Mouse (Mus musculus) stomach, embryonic 14.5 days (tissue): ENCODE measurements around the gene Cbx1. TPM values are rescaled to one million over a fixed set of nuclear protein-coding genes. Genes with fewer than 3 reads are reported as not detected.

Experiments
- ATAC-seq: fragments of 200-750 bp; cut with Nextera tagmentation; 2 replicates; pipeline ENCODE4 v1.8.0; 2017; ENCODE audit warnings: low read depth, moderate TSS enrichment; ENCODE audit not compliant: insufficient number of reproducible peaks, insufficient read depth, low FRiP score
- H3K27ac ChIP-seq: fragments of 300-500 bp; sonication (generic); 2 replicates; pipeline ENCODE4 v1.5.1; 2014; ENCODE audit warnings: mild to moderate bottlenecking, low read length, moderate library complexity, mixed read lengths
- H3K27me3 ChIP-seq: fragments of 300-500 bp; sonication (generic); 2 replicates; pipeline ENCODE4 v1.6.1; 2014; ENCODE audit warnings: low read length, control low read depth, mixed read lengths; ENCODE audit not compliant: control insufficient read depth, insufficient read depth
- H3K36me3 ChIP-seq: fragments of 300-500 bp; sonication (generic); 2 replicates; pipeline ENCODE4 v1.6.1; 2014; ENCODE audit warnings: mild to moderate bottlenecking, control low read depth, low read length, moderate library complexity, mixed read lengths; ENCODE audit not compliant: control insufficient read depth, insufficient read depth
- H3K4me1 ChIP-seq: fragments of 300-500 bp; sonication (generic); 2 replicates; pipeline ENCODE4 v1.6.1; 2014; ENCODE audit warnings: low read length, control low read depth, mixed read lengths; ENCODE audit not compliant: control insufficient read depth, insufficient read depth
- H3K4me2 ChIP-seq: fragments of 300-500 bp; sonication (generic); replicated peaks from 2 replicates; pipeline ENCODE4 v1.6.1; 2014; ENCODE audit warnings: low read depth, low read length, control low read depth
- H3K4me3 ChIP-seq: fragments of 300-500 bp; sonication (generic); 2 replicates; pipeline ENCODE4 v1.5.1; 2014; ENCODE audit warnings: low read depth, low read length, control low read depth
- H3K9ac ChIP-seq: fragments of 300-500 bp; sonication (generic); replicated peaks from 2 replicates; pipeline ENCODE4 v1.6.1; 2014; ENCODE audit warnings: low read depth, mild to moderate bottlenecking, control low read depth, low read length, moderate library complexity, mixed read lengths
- H3K9me3 ChIP-seq: fragments of 300-500 bp; sonication (generic); 2 replicates; pipeline ENCODE4 v1.6.1; 2016; ENCODE audit warnings: low read depth, low read length, control low read depth; ENCODE audit not compliant: control insufficient read depth
- WGBS: fragments of 180-500 bp; shearing (Covaris S2); extraction: QIAGEN DNeasy Blood & Tissue Kit; methylation state at CpG from one replicate; pipeline ENCODE4 v1.1.7; 2014; 5-methylcytosine and 5-hydroxymethylcytosine counted together
- polyA plus RNA-seq: library from polyadenylated mRNA; unstranded; fragments of >200 nt; fragmentation: Nextera tagmentation; extraction: Ambion mirVana; gene quantifications from 2 replicates; pipeline ENCODE4 v1.2.1, GENCODE M21; 2014

The Cbx1 gene
- 100 and 105 TPM in 2 replicates for polyA plus RNA-seq

GRCm38 (mm10) chr11:96788871-96789795 is at the start of gene Cbx1:
Cbx1 (plus strand) TSS chr11:96789127.
- Histone ChIP-seq H3K9ac (peak within 1 kb of the TSS; percentile 91), H3K27me3 (no peaks in the 10 kb centered on the region), H3K27ac (peak within 1 kb of the TSS; percentile 93), H3K36me3 (peaks cover 12% of the 10 kb centered on the region; the same call in 1 of the 2 replicates), H3K9me3 (no peaks in the 10 kb centered on the region), H3K4me3 (peak within 1 kb of the TSS; percentile 90), H3K4me2 (peak within 1 kb of the TSS; percentile 92), H3K4me1 (peaks cover 8% of the 10 kb centered on the region; the same call in 1 of the 2 replicates)
- ATAC-seq = peak; percentile 96
- WGBS = 1% methylated on average over 93 of the region's 93 CpGs

GRCm38 (mm10) chr11:96740796-96741195 is 48.1 kb upstream of the Cbx1 start:
- Histone ChIP-seq H3K9ac (no peak overlapping the region), H3K4me2 (no peak overlapping the region), H3K27ac (no peak overlapping the region), H3K4me3 (no peak overlapping the region), H3K27me3 (no peaks in the 10 kb centered on the region), H3K36me3 (no peaks in the 10 kb centered on the region), H3K9me3 (no peaks in the 10 kb centered on the region), H3K4me1 (peaks cover 21% of the 10 kb centered on the region; the same call in 1 of the 2 replicates)
- ATAC-seq = no peak
- 56% methylated on average over 12 of the region's 12 CpGs for WGBS

- 21% methylated on average over 12 of the region's 12 CpGs for WGBS
- no peaks in the 10 kb centered on the region for H3K9me3 ChIP-seq
- H3K27ac ChIP-seq = no peak overlapping the region
- ATAC-seq = no peak
- no peak overlapping the region for H3K4me3 ChIP-seq
- no peak overlapping the region for H3K4me2 ChIP-seq
- H3K36me3 ChIP-seq = no peaks in the 10 kb centered on the region
- H3K4me1 ChIP-seq = peaks cover 21% of the 10 kb centered on the region; the same call in 1 of the 2 replicates
- no peaks in the 10 kb centered on the region for H3K27me3 ChIP-seq
- no peak overlapping the region for H3K9ac ChIP-seq
Observed at GRCm38 (mm10) chr11:96741995-96742394, 46.9 kb upstream of the Cbx1 start.

GRCm38 (mm10) chr11:96743000-96743399 is 45.9 kb upstream of the Cbx1 start:
- whole genome bisulfite sequencing = 16% methylated on average over 11 of the region's 11 CpGs
- Histone ChIP-seq H3K4me3 (no peak overlapping the region; the same call in 1 of the 2 replicates), H3K9me3 (no peaks in the 10 kb centered on the region), H3K9ac (no peak overlapping the region), H3K36me3 (no peaks in the 10 kb centered on the region), H3K4me2 (no peak overlapping the region), H3K27ac (no peak overlapping the region), H3K27me3 (no peaks in the 10 kb centered on the region), H3K4me1 (peaks cover 21% of the 10 kb centered on the region; the same call in 1 of the 2 replicates)
- ATAC-seq = no peak

GRCm38 (mm10) chr11:96743891-96744290 is 45.0 kb upstream of the Cbx1 start:
- ATAC-seq = no peak
- H3K27ac ChIP-seq = no peak overlapping the region
- no peaks in the 10 kb centered on the region for H3K9me3 ChIP-seq
- H3K27me3 ChIP-seq = no peaks in the 10 kb centered on the region
- no peaks in the 10 kb centered on the region for H3K36me3 ChIP-seq
- WGBS = 62% methylated on average over 4 of the region's 4 CpGs
- peaks cover 17% of the 10 kb centered on the region; the same call in 1 of the 2 replicates for H3K4me1 ChIP-seq
- no peak overlapping the region for H3K4me3 ChIP-seq
- H3K4me2 ChIP-seq = no peak overlapping the region
- no peak overlapping the region for H3K9ac ChIP-seq

- Histone ChIP-seq H3K9me3 (no peaks in the 10 kb centered on the region), H3K4me3 (no peak overlapping the region), H3K27me3 (no peaks in the 10 kb centered on the region), H3K27ac (no peak overlapping the region), H3K4me1 (peaks cover 9% of the 10 kb centered on the region; the same call in 1 of the 2 replicates), H3K9ac (no peak overlapping the region), H3K36me3 (no peaks in the 10 kb centered on the region), H3K4me2 (no peak overlapping the region)
- no peak for ATAC-seq
- 72% methylated on average over 6 of the region's 6 CpGs for WGBS
Observed at GRCm38 (mm10) chr11:96746648-96747047, 42.3 kb upstream of the Cbx1 start.

GRCm38 (mm10) chr11:96747555-96747954 is 41.4 kb upstream of the Cbx1 start:
- H3K27me3 ChIP-seq = no peaks in the 10 kb centered on the region
- 44% methylated on average over 3 of the region's 3 CpGs for WGBS
- H3K4me2 ChIP-seq = no peak overlapping the region
- H3K9ac ChIP-seq = no peak overlapping the region
- 0 out of 2 replicates have a peak, but pooled peaks cover under 1% of the 10 kb centered on the region for H3K4me1 ChIP-seq
- no peaks in the 10 kb centered on the region for H3K36me3 ChIP-seq
- no peak overlapping the region for H3K4me3 ChIP-seq
- no peaks in the 10 kb centered on the region for H3K9me3 ChIP-seq
- no peak overlapping the region for H3K27ac ChIP-seq
- no peak for ATAC-seq

GRCm38 (mm10) chr11:96755298-96755697 is 33.6 kb upstream of the Cbx1 start:
- Histone ChIP-seq H3K27me3 (no peaks in the 10 kb centered on the region), H3K4me2 (no peak overlapping the region), H3K36me3 (no peaks in the 10 kb centered on the region), H3K9me3 (no peaks in the 10 kb centered on the region), H3K4me3 (no peak overlapping the region), H3K27ac (no peak overlapping the region), H3K4me1 (no peaks in the 10 kb centered on the region), H3K9ac (no peak overlapping the region)
- ATAC-seq = no peak
- 96% methylated on average over 2 of the region's 2 CpGs for WGBS
